Mouse (Mus musculus) E14TG2a.4 (cell line): ENCODE results near the gene Zcchc4.

ENCODE experiments used
- CTCF ChIP-seq: conservative IDR thresholded peaks from 2 replicates; pipeline ENCODE4 v1.5.1; 2014; ENCODE audit warnings: low read length
- POU5F1 ChIP-seq: IDR thresholded peaks from 2 replicates; pipeline ENCODE4 v1.6.1; 2014; ENCODE audit warnings: low read length, borderline replicate concordance

GRCm38 (mm10) chr5:52811056-52811455, 35.8 kb downstream of the Zcchc4 start:
- TF ChIP-seq CTCF (no peak), POU5F1 (no peak)
